Mouse (Mus musculus): ENCODE measurements around the gene Eme1.

DNA sequence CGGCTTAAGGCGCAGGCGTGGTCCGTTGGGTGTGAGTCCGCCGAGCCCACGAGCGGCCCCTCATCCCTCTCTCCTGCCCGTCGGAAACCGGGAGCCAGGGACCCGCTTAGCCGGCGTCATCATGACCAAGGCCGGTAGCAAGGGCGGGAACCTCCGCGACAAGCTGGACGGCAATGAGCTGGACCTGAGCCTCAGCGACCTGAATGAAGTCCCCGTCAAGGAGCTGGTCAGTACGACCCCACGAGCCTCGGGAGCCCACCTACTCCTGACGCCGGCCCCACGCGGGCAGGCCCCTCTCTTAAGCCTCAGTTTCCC lies 23.9 kb downstream of the Eme1 start:
- TF ChIP-seq EP300 (IDR thresholded peaks at IDR 0.05; ENCODE audit: low read depth) (no peak), CTCF (IDR thresholded peaks at IDR 0.05; ENCODE audit: low read depth) (no peak)

Measured in liver, embryonic 14.5 days (tissue).